Mouse (Mus musculus) stomach, adult 2 months (tissue): ENCODE results near the gene Krtap16-3. TPM values are rescaled to one million over a fixed set of nuclear protein-coding genes. Genes with fewer than 3 reads are reported as not detected.

Source experiments
- polyA plus RNA-seq: library from polyadenylated mRNA; depleted of rRNA; stranded (reverse); fragments of >200 nt; gene quantifications from 2 replicates; pipeline ENCODE4 v1.2.3, GENCODE M21; 2012; rRNA removed

Gene Krtap16-3
- not detected in 2 replicates for polyA plus RNA-seq

DNA sequence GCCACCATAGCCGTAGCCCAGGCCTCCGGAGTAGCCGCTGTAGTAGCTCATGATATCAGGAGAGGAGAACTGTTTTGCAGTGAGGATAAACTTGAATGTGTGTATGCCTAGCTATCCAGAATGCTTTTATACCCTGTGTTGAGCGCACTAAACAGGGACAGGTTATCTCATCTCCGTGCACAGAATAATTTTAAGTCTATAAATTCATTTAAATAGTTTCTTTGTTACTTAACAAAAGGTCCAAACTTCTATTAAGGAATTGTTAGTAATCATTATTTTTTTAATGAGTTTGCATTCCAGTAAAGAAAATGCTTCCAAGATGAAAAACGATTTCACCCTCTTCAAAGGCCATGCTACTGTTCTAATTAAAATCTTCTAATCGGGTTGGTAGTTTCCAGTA is at the start of gene Krtap16-3:
Gene Krtap16-3, minus strand, starts transcription at position 101 of the 400 bp plus-strand sequence.

GRCm38 (mm10) chr16:89010659-89011058 is 48.0 kb upstream of the Krtap16-3 start, which contains the start of gene Krtap22-2:
Gene Krtap22-2, minus strand, starts transcription at chr16:89010759.

DNA sequence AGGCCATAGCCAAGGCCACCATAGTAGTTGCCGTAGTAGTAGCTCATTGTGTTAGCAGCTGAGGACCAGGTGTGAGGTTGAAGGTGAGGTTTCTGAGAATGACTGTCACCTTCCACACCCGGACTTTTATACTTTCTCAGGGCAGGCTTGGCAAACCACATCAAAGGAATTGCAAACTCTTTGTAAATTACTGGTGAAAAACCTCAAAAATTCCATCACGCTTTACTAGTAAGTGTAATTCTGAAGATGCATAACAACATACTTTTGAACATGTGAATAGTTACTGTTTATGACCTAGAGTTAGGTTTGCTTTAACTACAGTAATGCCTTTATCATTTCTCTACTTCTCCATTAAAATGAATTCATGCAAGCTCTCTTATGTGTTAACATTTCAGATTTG is 30.5 kb downstream of the Krtap16-3 start, which contains the start of gene Krtap19-9b:
Gene Krtap19-9b, minus strand, starts transcription at position 101 of the 400 bp plus-strand sequence.

Other genes starting within 250 kb of the Krtap16-3 start
- not detected in 2 replicates for gene Krtap13-1, start 234.0 kb downstream of the Krtap16-3 start, polyA plus RNA-seq
- not detected in 2 replicates for gene Krtap13, start 211.2 kb downstream of the Krtap16-3 start, polyA plus RNA-seq
- gene 2310034C09Rik, start 204.0 kb downstream of the Krtap16-3 start, polyA plus RNA-seq: not detected in 2 replicates
- gene 2310057N15Rik, start 188.7 kb downstream of the Krtap16-3 start, polyA plus RNA-seq: not detected in 2 replicates
- gene Gm5965, start 185.0 kb downstream of the Krtap16-3 start, polyA plus RNA-seq: not detected in 2 replicates
- not detected in 2 replicates for gene Gm20741, start 150.7 kb downstream of the Krtap16-3 start, polyA plus RNA-seq
- gene Krtap15, start 142.7 kb downstream of the Krtap16-3 start, polyA plus RNA-seq: not detected in 2 replicates
- not detected in 2 replicates for gene Krtap14, start 136.7 kb downstream of the Krtap16-3 start, polyA plus RNA-seq
- gene Krtap19-1, start 93.5 kb downstream of the Krtap16-3 start, polyA plus RNA-seq: not detected in 2 replicates
- not detected in 2 replicates for gene Krtap19-2, start 88.6 kb downstream of the Krtap16-3 start, polyA plus RNA-seq
- gene Krtap19-3, start 84.8 kb downstream of the Krtap16-3 start, polyA plus RNA-seq: not detected in 2 replicates
- gene Krtap19-4, start 77.8 kb downstream of the Krtap16-3 start, polyA plus RNA-seq: not detected in 2 replicates
- not detected in 2 replicates for gene Krtap19-5, start 66.4 kb downstream of the Krtap16-3 start, polyA plus RNA-seq
- not detected in 2 replicates for gene Krtap19-9b, start 30.6 kb downstream of the Krtap16-3 start, polyA plus RNA-seq
- gene Krtap22-2, start 47.9 kb upstream of the Krtap16-3 start, polyA plus RNA-seq: not detected in 2 replicates
- gene Gm10229, start 52.4 kb upstream of the Krtap16-3 start, polyA plus RNA-seq: not detected in 2 replicates
- not detected in 2 replicates for gene Krtap6-1, start 68.8 kb upstream of the Krtap16-3 start, polyA plus RNA-seq
- gene Gm10228, start 78.6 kb upstream of the Krtap16-3 start, polyA plus RNA-seq: not detected in 2 replicates
- not detected in 2 replicates for gene Krtap6-5, start 85.0 kb upstream of the Krtap16-3 start, polyA plus RNA-seq
- gene 1110025L11Rik, start 101.1 kb upstream of the Krtap16-3 start, polyA plus RNA-seq: not detected in 2 replicates
- gene Krtap6-3, start 121.1 kb upstream of the Krtap16-3 start, polyA plus RNA-seq: not detected in 2 replicates
- gene Gm6358, start 178.0 kb upstream of the Krtap16-3 start, polyA plus RNA-seq: not detected in 2 replicates
- gene Gm10061, start 188.2 kb upstream of the Krtap16-3 start, polyA plus RNA-seq: not detected in 2 replicates
- gene Gm9789, start 195.1 kb upstream of the Krtap16-3 start, polyA plus RNA-seq: not detected in 2 replicates
- not detected in 2 replicates for gene Gm7735, start 206.6 kb upstream of the Krtap16-3 start, polyA plus RNA-seq
- not detected in 2 replicates for gene 1110057P08Rik, start 211.9 kb upstream of the Krtap16-3 start, polyA plus RNA-seq
- not detected in 2 replicates for gene Krtap20-2, start 243.0 kb upstream of the Krtap16-3 start, polyA plus RNA-seq